Mouse (Mus musculus) frontal cortex, adult (tissue): ENCODE data around the gene Acoxl.

Experiments used
- ATAC-seq: cut with Nextera tagmentation; 2 replicates; pipeline ENCODE4 v1.9.2; 2017; ENCODE audit warnings: mild to moderate bottlenecking, moderate library complexity, mixed read lengths; ENCODE audit not compliant: low TSS enrichment

Gene Acoxl

DNA sequence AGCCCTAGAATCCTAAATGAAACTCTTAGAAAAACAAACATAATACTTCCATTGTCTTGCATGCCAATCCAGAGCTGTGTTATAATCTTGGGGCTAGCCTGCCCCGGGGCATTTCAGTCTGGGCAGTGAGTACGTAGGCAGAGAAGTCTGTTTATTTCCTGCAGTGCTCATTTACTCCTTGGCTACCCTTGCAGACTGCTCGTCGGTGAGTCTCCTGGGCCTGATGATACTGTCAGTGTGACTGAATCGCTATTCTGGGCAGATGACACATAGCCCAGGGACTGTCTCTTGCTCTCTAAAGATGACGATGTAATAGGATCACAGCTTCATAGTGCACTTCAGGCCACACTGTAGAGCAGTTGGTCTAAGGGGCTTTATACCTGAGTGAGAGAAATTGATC is 56.2 kb downstream of the Acoxl start:
- ATAC-seq: peak; percentile 59

- no peak for ATAC-seq
These were observed 59.0 kb downstream of the Acoxl start for GRCm38 (mm10) chr2:127897718-127898117.

GRCm38 (mm10) chr2:127904918-127905317 is 66.2 kb downstream of the Acoxl start:
- ATAC-seq: no peak

- no peak for ATAC-seq
These were observed 68.5 kb downstream of the Acoxl start for GRCm38 (mm10) chr2:127906973-127907678.

- ATAC-seq: no peak
These were observed 69.0 kb downstream of the Acoxl start for GRCm38 (mm10) chr2:127907679-127908042.

DNA sequence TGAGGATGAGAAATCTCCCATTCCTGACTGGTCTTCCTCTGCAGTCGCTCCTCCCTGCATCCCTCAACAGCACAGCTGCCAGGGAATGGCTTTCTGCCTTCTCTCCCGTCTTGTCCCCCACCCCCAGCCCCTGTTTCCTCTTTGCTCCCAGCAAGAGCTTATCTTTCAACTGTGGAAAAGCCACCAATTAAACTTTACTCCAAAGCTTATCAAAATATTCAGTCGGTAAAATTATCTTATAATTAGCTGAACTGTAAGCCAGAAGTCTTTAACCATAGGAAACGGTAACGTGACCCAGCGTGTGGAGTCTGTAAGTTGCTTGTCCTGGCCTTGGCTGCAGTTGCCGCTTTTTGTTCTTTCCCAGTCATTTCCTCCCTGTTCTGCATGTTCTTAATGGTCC is 70.2 kb downstream of the Acoxl start:
- ATAC-seq: no peak

- ATAC-seq: no peak
These were observed 71.1 kb downstream of the Acoxl start for GRCm38 (mm10) chr2:127909790-127910189.

- no peak for ATAC-seq
These were observed 72.9 kb downstream of the Acoxl start for GRCm38 (mm10) chr2:127911579-127911978.

DNA sequence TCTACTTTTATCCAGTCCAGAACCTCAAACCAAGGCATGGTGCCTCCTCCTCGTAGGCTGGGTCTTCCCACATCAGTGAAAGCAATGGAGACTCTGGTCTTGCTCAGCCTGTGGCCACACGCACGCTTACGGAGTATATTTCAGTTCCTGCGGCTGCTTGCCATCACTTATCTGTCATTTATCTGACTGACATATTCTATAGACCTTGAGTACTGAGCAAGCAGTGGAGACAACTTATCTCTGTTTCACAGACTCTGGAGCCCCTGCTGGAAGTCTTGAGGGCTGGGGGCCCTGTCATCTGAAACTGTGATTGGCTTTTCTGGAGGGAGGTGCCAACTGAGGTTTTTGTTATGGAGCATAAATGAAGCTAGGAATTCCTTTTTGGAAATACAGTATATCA is 75.4 kb downstream of the Acoxl start:
- no peak for ATAC-seq

DNA sequence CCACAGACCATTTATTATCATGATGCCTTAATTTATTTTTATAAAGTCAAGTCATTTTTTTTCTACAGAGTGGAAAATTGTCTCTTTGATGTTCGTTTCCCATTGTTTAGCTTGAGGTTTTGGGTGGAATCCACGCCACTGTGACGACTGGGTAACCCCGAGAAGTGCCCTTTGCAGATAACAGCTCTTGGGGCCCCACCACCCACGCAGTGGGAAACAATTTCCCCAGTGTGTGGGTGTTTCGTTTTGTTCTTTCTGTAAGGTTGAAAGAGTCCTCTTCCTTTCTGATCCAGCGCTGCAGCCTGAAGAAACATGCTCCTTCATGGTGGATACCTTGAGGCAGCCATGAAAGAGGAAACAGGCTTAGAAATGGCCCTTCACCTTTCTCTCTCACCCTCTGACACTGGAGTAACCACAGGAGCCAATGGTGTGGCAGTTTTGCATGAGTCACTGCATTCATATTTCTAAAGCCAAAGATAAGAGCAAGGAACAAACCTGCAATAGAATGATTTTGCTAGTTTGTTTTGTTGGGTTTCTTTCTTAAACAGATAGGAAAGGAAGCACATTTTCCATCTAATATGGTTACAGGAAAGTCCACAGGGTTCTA is 78.2 kb downstream of the Acoxl start:
- ATAC-seq: no peak

DNA sequence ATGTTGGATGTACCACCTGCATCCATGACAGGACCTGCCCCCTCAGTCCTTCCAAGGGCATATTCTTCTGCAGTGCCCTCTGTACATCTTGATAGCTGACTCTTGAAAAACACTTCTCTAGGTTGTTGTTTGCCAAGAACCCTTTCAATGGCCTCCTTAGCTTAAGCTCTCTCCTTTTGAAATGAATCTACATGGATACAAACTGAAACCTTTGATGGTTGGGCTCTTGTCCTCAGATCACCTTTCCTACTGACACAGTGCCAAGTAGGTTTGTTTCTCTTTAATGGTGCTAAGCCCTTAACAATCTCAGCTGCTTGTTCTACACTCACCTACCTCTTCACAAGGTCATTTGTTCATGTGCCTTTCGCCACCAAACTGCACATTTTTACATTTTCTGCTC is 81.1 kb downstream of the Acoxl start:
- no peak for ATAC-seq

GRCm38 (mm10) chr2:127922036-127922901 is 83.6 kb downstream of the Acoxl start:
- ATAC-seq: no peak

DNA sequence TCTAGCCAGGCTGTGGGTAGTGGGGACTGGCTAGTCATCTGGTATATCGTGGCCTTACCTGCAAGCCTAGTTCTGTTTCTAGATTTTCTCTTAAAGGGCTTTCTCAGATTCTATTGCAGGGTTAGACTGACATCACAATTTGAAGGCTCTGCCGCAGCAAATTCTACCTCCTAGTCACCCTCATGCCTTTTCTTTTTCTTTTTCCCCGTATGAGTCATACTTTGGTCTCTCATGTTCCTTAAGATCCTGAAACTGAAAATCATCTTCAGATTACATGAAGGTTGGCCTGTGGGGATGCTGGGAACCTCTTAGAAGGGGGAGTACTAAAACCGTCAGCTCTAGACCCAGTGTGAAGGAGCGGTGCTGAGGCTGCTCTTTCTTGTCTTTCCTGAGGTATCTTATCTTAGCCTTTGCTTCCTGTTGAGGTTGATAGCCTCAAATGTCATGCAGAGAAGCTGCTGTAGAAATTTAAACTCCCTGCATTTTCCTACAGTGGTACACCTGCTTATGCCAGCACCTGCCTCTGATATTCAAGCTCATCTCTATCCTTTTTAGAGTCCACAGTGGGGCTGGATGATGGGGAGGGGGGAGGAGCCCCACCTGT is 84.5 kb downstream of the Acoxl start:
- ATAC-seq: peak; percentile 50; the same call in 1 of the 2 replicates

DNA sequence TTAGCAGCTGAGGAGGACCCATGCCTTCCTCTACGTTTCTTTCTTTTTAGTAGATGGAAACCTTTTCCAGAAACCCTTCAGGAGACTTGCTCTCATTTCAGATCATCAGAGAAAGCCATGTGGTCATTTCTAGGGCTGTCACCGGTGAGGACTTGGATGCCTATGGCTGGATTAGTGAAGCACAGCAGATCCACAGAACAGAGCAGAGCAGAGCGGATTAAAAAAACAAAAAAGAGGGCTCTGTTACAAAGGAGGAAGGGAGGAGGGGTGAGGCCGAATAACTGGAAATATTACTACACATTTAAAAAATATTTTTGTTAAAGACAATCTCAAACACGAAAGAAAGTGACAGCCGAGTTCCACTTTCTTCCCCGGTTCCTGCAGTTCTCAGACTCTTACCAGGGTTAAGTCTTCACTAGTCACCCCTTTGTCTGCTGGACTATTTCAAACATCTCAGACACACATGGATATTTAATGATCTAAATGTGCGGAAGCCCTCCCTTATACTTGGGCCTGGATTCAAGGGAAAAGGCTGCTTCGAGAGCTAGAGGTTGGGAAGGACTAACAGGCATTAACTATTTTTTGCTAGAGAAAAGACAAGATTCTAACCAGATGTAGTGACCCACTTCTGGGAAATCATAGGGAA is 88.1 kb downstream of the Acoxl start:
- ATAC-seq: no peak

- ATAC-seq: no peak
These were observed 89.0 kb downstream of the Acoxl start for GRCm38 (mm10) chr2:127927452-127928273.

DNA sequence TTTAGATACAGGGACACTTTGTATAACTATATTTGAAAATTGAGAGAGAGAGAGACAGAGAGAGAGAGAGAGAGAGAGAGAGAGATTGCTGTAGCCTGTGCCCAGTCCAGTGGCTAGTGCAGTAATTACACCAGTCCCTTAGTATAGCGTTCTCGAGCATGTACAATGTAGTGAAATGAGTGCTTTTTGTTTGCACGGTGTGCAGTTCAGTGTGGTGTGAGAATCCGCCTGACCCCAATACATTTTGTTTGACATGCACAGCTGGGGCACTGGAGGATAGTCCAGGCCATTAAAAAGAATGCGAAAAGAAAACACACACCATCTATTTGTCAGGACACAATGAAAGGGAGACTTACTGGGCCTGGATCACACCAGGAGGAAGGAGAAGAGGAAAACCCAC is 89.6 kb downstream of the Acoxl start:
- ATAC-seq: no peak

DNA sequence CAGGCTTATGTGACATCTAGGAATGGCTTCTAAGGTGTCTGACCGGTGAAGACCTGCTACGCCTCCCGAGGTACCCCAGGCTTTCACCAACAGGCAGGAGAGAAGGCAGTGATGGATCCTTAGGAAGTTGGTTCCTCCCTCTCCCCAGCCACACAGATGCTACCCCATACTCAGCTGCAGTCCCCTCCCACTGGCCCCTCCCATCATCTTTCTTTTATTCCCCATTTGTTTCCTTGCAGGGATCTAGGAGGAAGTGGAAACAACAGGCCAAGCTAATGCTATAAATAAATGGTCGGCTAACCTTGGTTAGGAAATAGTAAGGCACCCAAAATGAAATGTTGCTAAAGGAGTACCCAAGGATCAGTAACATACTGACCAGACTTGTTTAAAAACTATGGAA is 90.2 kb downstream of the Acoxl start:
- no peak for ATAC-seq

GRCm38 (mm10) chr2:127929939-127930715 is 91.5 kb downstream of the Acoxl start:
- ATAC-seq: no peak

DNA sequence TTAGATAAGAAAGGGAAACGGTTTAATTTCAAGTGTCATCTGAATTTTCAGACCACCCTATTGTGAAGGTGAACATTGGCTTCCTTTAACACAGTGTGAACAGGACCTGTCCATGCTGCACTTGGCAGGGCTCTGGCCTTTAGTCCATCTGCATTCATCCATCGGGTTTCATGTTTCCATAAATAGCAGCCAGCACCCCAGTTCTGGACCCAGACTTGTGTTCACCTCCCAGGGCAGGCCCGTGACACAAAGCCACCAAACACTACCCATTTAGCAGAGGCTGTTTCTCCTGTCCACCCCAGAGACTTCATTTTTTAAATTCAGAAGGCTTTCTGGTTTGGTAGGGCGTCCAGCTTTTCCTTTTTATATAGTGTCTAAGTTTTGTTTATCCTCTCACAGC is 92.9 kb downstream of the Acoxl start:
- ATAC-seq: no peak

DNA sequence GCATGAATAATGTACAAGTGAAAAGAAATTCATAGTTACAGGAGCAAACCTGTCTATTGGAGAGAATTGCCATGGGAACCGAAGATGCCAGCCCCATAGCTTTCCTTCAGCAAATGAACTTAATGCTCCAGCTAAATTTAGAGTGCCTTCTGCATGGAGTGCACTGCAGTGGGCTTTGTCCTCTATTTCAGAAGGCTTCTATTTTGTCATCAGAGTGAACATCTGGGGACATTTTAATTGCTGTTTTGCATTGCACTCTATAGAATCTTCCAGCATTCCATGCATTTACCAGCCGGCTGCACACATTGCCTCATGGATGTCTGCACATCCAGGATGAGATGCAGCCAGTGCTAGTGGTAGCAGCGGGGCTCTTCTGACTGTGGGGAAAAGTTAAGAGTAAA is 94.9 kb downstream of the Acoxl start:
- ATAC-seq: peak; percentile 90
